In the genomic region with DNA sequence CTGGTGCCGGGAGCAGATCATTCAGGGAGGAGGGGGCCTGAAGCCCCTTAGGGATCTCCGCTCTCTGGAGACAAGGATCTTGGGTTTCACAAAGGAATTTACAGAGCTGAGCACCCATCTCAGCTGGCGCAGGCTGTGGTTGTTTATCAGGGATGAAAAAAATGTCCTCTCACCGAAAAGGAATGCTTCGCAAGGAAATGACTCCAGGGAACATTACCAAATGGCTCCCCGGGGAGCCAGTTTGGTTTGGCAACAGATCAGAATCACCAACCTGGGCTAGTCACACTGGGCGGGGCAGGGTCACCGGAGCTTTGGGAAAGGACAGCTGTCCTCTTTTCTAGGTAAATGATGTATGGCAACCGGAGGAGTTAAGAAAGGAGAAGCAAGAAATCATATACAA, we compare ENCODE assay signal across 9 mouse cellular contexts. TPM values are rescaled to one million over a fixed set of nuclear protein-coding genes. Genes with fewer than 3 reads are reported as not detected.
DNase-seq lines count a peak whose midpoint lies in the region; ATAC-seq lines count a peak whose summit lies in the region.
"Had no signal": no experiment of that assay in that cellular context is flagged by ENCODE, and none has a peak within 500 bp of the region (broad histone marks: within the 10 kb centered on the region; RNA-seq: fewer than 3 reads in every experiment).

No protein-coding gene starts in this region.

- 10% methylated on average over 9 of the region's 9 CpGs for WGBS in lung, embryonic 15.5 days
- WGBS in forebrain, embryonic 14.5 days: 76% methylated on average over 9 of the region's 9 CpGs

- peak; percentile 20 to 54 for DNase-seq in adrenal gland, adult (ENCODE audit: inconsistent age in 2 of 2, low spot score in 1 of 2)
- DNase-seq in adrenal gland, adult 8-10 months: no peak
- peak; percentile 48 for DNase-seq in ZHBTc4 (ENCODE audit: low read depth, low spot score)
- DNase-seq in kidney, adult 18-20 months: peak; percentile 40
- DNase-seq in forebrain, embryonic 14.5 days (ENCODE audit: low spot score): no peak
- DNase-seq in right cerebral cortex, postnatal 14 days: no peak
- DNase-seq in cerebellum, postnatal 4 days (ENCODE audit: low spot score in 2 of 2): no peak
- DNase-seq: left cerebral cortex, postnatal 4 days had no signal

- H3K4me3 ChIP-seq in lung, embryonic 15.5 days: peak overlapping the region; percentile 2
- no peak overlapping the region for H3K4me3 ChIP-seq in forebrain, embryonic 14.5 days (ENCODE audit: low read depth, low read length)

- peaks cover 20% of the 10 kb centered on the region for H3K4me1 ChIP-seq in lung, embryonic 15.5 days
- no peaks in the 10 kb centered on the region for H3K4me1 ChIP-seq in forebrain, embryonic 14.5 days (ENCODE audit: control insufficient read depth, insufficient read depth, low read length)

- H3K36me3 ChIP-seq in lung, embryonic 15.5 days: no peaks in the 10 kb centered on the region
- no peaks in the 10 kb centered on the region for H3K36me3 ChIP-seq in forebrain, embryonic 14.5 days (ENCODE audit: control insufficient read depth, insufficient read depth, low read length)

- H3K4me2 ChIP-seq in lung, embryonic 15.5 days: peak overlapping the region; percentile 52
- H3K4me2 ChIP-seq in forebrain, embryonic 14.5 days (ENCODE audit: low read length): no peak overlapping the region

- no peaks in the 10 kb centered on the region for H3K9me3 ChIP-seq in lung, embryonic 15.5 days
- H3K9me3 ChIP-seq in forebrain, embryonic 14.5 days (replicated peaks; ENCODE audit: control insufficient read depth, low read length): no peaks in the 10 kb centered on the region

- H3K9ac ChIP-seq in lung, embryonic 15.5 days: no peak overlapping the region; the same call in 1 of the 2 replicates
- no peak overlapping the region for H3K9ac ChIP-seq in forebrain, embryonic 14.5 days (ENCODE audit: low read length)

- 0 out of 2 replicates have a peak, but pooled peaks have one; percentile 5 for ATAC-seq in lung, embryonic 15.5 days (ENCODE audit: borderline replicate concordance, extremely low read depth, low FRiP score, low TSS enrichment)
- no peak for ATAC-seq in forebrain, embryonic 14.5 days

- peak overlapping the region; percentile 71 for H3K27ac ChIP-seq in lung, embryonic 15.5 days
- no peak overlapping the region for H3K27ac ChIP-seq in forebrain, embryonic 14.5 days (ENCODE audit: low read depth, low read length)

- H3K27me3 ChIP-seq in lung, embryonic 15.5 days: no peaks in the 10 kb centered on the region
- no peaks in the 10 kb centered on the region for H3K27me3 ChIP-seq in forebrain, embryonic 14.5 days (replicated peaks; ENCODE audit: control insufficient read depth, insufficient read depth, low read length)

RNA-seq across cellular contexts. Expression of a gene that starts 9.3 kb away (rescaled TPM):
- total RNA-seq in adrenal gland, adult 8-10 months (2022): not detected
- polyA plus RNA-seq in lung, embryonic 15.5 days (2015; fragmentation: Nextera tagmentation; extraction: Ambion mirVana): 7.9 and 12.5 TPM in 2 replicates
- not detected in 2 replicates for polyA plus RNA-seq in forebrain, embryonic 14.5 days (2014; fragmentation: Nextera tagmentation; extraction: Ambion mirVana)
- total RNA-seq: left cerebral cortex, postnatal 4 days had no signal

RNA-seq across cellular contexts. Expression of a gene that starts 45.7 kb away (rescaled TPM):
- 10 to 100 TPM; 12.4 to 19.2 (median 18.3) TPM for total RNA-seq in adrenal gland, adult 8-10 months (2022)
- polyA plus RNA-seq in lung, embryonic 15.5 days (2015; fragmentation: Nextera tagmentation; extraction: Ambion mirVana): 85.3 and 89.3 TPM in 2 replicates
- polyA plus RNA-seq in forebrain, embryonic 14.5 days (2014; fragmentation: Nextera tagmentation; extraction: Ambion mirVana): 89.6 and 104 TPM in 2 replicates

Comparison
In these comparisons a context has a peak if more than half of its experiments do, and no peak if none do; other contexts are left out.
1. DNase-seq: peak in adrenal gland, adult (2 of 2), ZHBTc4 (single experiment) and kidney, adult 18-20 months (single experiment); none in adrenal gland, adult 8-10 months (single experiment), forebrain, embryonic 14.5 days (single experiment), right cerebral cortex, postnatal 14 days (single experiment) and cerebellum, postnatal 4 days (0 of 2).